Mouse (Mus musculus) bone marrow, adult 2 months (tissue): Measurements from ENCODE around the gene Pdcd4. TPM values are rescaled to one million over a fixed set of nuclear protein-coding genes. Genes with fewer than 3 reads are reported as not detected.
A peak's percentile ranks its signal among the peaks of the same experiment; 100 is the strongest.

Experiments used
- H3K27ac ChIP-seq: fragments of 200-500 bp; 2 replicates; pipeline ENCODE4 v1.5.1; 2012; ENCODE audit warnings: low read depth, mild to moderate bottlenecking, control low read depth, inconsistent platforms, low read length; ENCODE audit not compliant: control insufficient read depth, poor library complexity, insufficient read depth
- H3K4me1 ChIP-seq: fragments of 200-500 bp; 2 replicates; pipeline ENCODE4 v1.6.1; 2011; ENCODE audit warnings: low read length; ENCODE audit not compliant: control insufficient read depth, insufficient read depth
- H3K4me3 ChIP-seq: fragments of 200-500 bp; replicated peaks from 2 replicates; pipeline ENCODE3; 2011; ENCODE audit warnings: mild to moderate bottlenecking, low read depth, low read length, control low read depth; ENCODE audit not compliant: control insufficient read depth
- CTCF ChIP-seq: fragments of 200-500 bp; IDR thresholded peaks from 2 replicates; pipeline ENCODE4 v1.5.1; 2011; ENCODE audit warnings: low read length, control low read depth; ENCODE audit not compliant: control insufficient read depth, insufficient read depth
- POLR2A ChIP-seq: fragments of 200-500 bp; IDR thresholded peaks from 2 replicates; pipeline ENCODE4 v1.6.1; 2011; ENCODE audit warnings: low read depth, mild to moderate bottlenecking, control low read depth, low read length, borderline replicate concordance; ENCODE audit not compliant: control insufficient read depth
- WGBS: fragments of 180-500 bp; shearing (Covaris S2); methylation state at CpG from one replicate; pipeline ENCODE4 v1.1.7; 2018; 5-methylcytosine and 5-hydroxymethylcytosine counted together
- polyA plus RNA-seq: library from polyadenylated mRNA; stranded (reverse); fragments of >200 nt; gene quantifications from 2 replicates; pipeline ENCODE4 v1.2.4, GENCODE M21; 2011; ENCODE audit warnings: low replicate concordance; ENCODE audit not compliant: missing spikeins, insufficient read depth, insufficient read length

Pdcd4 gene
- 47.8 and 49.6 TPM in 2 replicates for polyA plus RNA-seq

DNA sequence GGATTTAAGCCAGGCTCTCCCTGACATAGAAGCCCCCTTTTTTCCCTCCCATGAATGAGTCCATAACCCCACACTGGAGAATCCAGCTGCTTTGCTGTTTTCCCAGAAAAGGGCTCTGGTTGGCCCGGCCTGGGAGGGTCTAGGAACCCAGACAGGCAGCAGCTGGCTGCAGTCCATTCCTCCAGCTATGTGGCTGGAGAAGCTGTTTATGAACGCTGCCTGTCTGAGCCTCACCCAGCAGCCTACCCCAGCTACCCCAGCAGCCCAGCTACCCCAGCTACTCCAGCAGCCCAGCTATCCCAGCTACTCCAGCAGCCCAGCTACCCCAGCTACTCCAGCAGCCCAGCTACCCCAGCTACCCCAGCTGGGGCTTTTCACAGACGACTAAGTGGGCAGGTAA, at the start of gene Pdcd4:
Gene Pdcd4, plus strand, starts transcription at position 171 of the 400 bp plus-strand sequence.
- Histone ChIP-seq H3K4me3 (no peak within 1 kb of the TSS), H3K27ac (peak within 1 kb of the TSS; percentile 90), H3K4me1 (peaks cover 13% of the 10 kb centered on the region)
- WGBS: 40% methylated on average over 3 of the region's 3 CpGs
- TF ChIP-seq POLR2A: no peak
- TF ChIP-seq CTCF: no peak

DNA sequence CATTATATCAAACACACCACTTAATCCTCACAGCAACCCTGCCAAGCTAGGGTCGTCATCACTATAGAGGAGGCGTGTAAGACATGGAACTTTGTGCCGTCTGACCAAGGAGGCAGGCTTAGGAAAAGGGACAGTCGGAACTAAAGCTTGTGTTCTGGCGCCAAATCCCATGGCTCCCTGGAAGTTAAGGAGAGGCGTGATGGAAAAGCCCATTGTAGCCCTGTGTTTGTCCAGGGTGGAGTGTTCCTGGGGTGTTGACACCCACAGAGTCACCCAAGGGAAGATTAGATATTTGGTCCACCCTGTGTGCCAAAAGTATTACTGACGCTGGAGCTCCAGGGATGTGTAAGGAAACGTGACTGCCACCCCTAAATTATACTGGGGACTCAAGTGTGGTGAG, 48.1 kb upstream of the Pdcd4 start:
- H3K27ac ChIP-seq: no peak overlapping the region
- TF ChIP-seq POLR2A (no peak), CTCF (no peak)
- H3K4me3 ChIP-seq: no peak overlapping the region
- 89% methylated on average over 8 of the region's 8 CpGs for WGBS
- H3K4me1 ChIP-seq: no peaks in the 10 kb centered on the region

DNA sequence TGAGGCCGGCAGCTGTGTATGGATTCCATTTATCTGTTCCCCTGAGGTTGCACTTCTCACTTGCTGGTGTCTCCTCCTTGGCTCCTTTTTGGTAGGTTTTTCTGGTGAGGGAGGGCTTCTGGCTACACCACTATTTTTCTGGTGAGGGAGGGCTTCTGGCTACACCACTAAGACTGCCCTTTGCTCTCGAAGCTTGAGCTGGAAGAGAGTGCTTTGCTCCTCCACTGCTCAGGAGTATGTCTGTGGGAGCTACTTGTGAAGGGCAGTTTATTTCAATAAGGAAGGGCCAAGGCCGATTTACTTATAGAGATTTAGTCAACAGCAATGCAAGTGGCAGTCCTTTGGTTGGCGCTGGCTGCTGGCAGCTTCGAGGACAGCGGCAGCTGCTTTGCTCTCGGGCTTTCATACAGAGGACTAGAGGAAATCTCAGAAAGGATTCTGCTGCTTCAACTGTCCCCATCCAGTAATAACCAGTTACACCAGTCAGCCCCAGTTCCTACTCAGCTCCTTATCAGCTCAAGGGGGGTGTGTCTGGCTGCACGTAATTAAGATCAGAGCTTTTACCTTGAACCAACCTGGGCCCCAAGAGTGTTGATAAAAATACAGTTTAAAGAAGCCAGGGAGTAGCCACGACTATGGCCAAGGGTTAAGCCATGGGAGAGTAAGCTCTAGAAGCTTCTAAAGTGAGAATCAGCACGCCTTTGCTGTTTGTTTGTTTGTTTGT, 43.6 kb upstream of the Pdcd4 start:
- no peak overlapping the region for H3K27ac ChIP-seq
- WGBS: 80% methylated on average over 10 of the region's 10 CpGs
- no peak overlapping the region for H3K4me3 ChIP-seq
- TF ChIP-seq CTCF (no peak), POLR2A (no peak)
- no peaks in the 10 kb centered on the region for H3K4me1 ChIP-seq

DNA sequence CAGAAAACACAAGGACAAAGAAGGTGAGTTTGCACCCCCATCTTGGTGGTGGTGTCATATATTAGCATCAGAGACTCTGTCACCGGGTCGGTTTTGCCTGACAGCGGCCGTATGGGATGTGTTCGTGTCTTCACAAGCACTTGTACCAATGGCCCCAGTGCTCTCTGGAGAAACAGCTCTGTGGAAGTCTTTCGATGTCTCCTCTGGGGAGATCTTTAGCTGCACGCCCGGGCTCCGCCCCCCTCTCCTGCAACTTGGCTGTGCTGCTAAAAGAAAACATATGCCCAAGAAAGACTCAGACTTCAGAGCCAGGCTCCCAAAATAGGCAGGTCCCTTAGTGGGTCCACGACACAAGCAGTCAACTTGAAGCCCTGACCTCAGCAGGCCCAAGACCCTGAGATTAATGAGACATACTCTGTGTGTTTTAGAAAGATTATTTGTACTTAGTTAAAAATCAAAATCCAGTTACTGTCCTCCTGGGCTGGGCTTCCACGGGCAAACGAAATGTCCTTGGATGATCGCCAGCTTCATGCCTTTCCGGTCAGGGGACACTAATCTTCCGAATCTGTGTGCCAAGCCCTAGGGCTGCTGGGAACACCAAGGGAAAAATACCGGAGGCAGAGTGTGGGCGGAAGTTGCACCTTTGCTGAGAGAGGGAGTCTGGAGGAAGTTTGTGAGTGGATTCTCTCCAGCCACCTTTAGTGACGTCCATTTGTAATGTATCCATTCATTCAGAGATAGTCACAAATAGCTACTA, 41.7 kb upstream of the Pdcd4 start:
- no peak for TF ChIP-seq POLR2A
- no peak for TF ChIP-seq CTCF
- WGBS: 77% methylated on average over 18 of the region's 18 CpGs
- no peak overlapping the region for H3K27ac ChIP-seq
- H3K4me1 ChIP-seq: no peaks in the 10 kb centered on the region
- H3K4me3 ChIP-seq: no peak overlapping the region

DNA sequence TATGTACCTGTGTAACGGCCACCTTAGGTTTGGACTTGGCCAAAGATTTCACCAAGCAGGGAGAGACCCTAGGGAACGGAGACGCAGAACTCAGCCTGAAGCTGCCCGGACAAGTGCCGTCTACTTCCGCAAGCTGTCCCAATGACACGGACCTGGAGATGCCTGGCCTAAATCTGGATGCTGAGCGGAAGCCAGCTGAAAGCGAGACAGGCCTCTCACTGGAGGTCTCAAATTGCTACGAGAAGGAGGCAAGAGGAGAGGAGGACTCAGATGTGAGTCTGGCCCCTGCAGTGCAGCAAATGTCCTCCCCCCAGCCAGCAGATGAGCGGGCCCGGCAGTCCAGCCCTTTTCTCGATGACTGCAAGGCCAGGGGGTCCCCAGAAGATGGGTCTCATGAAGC, 40.7 kb upstream of the Pdcd4 start:
- TF ChIP-seq POLR2A (no peak), CTCF (no peak)
- 91% methylated on average over 13 of the region's 13 CpGs for WGBS
- no peak overlapping the region for H3K27ac ChIP-seq
- no peak overlapping the region for H3K4me3 ChIP-seq
- H3K4me1 ChIP-seq: no peaks in the 10 kb centered on the region

DNA sequence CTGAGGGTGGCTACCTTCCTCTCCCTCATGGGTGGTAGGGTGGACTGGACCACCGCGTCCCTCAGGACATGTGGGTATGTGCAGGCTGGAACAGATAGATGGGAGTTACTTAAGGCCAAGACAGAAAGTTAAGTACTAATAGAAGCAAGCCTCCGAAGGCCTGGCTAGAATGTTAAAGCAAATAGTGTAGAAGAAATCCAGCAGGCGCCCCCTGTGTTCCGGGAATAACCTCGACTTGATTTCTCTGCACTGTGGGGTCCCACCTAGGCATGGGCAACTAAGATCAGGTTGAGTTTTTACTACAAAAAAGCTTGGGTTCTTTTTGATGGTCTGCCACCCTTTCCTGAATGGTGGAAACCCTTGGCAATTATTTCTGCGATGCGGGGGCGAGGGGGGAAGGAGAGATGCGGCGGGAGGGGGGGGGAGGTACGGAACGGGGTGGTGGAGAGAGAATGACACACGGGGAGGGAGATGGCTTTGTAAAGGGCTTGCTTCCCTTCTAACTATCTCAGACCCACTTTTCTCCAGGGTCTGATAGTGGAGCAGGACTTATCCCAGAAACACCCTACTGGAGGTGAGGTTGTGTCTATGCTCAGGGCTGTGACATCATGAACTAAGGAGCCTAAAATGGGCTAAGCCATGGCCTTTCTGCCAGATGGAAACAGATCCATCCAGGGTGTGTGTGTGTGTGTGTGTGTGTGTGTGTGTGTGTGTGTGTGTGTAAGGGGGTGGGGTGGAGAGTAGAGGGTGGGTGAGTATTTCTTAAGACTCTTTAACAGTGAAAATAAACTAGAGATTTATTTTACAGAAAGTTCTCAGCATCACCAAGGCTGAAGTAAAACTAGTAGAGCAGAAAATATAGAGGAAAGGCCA, 40.0 kb upstream of the Pdcd4 start:
- WGBS: 85% methylated on average over 14 of the region's 14 CpGs
- no peak for TF ChIP-seq POLR2A
- TF ChIP-seq CTCF: no peak
- no peaks in the 10 kb centered on the region for H3K4me1 ChIP-seq
- no peak overlapping the region for H3K27ac ChIP-seq
- H3K4me3 ChIP-seq: no peak overlapping the region

DNA sequence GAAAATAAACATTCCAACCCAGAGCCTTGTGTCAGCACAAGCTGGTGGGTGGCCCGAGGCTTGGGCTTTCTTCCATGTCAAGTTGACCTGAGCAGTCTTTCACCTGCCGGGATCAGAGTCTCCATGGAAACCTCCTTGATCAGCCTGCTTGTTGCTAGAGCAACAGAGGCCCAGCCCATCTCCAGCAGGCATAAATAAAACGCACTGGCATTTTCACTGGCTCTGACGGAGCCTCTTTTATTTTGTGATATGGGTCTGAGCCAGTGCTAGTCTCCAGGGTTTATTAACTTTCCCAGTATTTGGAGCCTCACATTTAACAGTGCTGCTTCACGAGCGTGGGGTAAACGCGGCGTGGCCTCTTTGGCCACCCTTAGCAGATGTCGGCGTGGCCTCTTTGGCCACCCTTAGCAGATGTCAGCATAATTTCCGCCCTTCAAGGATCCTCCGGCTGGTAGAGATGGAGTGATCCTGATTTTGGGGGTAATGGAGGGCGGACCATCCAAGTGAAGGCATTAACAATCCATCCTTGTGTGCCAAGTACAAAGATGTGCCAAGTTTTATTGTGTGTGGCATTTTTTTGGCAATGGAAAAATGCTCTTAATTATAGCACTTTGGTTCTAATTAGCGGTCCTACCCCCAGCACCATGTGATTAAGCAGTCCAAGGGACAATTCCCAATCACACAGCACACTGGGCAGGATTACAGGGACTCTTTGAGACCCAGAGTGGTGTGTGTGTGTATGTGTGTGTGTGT, 39.2 kb upstream of the Pdcd4 start:
- TF ChIP-seq CTCF (no peak), POLR2A (no peak)
- Histone ChIP-seq H3K27ac (no peak overlapping the region), H3K4me1 (no peaks in the 10 kb centered on the region), H3K4me3 (no peak overlapping the region)
- 82% methylated on average over 15 of the region's 15 CpGs for WGBS

DNA sequence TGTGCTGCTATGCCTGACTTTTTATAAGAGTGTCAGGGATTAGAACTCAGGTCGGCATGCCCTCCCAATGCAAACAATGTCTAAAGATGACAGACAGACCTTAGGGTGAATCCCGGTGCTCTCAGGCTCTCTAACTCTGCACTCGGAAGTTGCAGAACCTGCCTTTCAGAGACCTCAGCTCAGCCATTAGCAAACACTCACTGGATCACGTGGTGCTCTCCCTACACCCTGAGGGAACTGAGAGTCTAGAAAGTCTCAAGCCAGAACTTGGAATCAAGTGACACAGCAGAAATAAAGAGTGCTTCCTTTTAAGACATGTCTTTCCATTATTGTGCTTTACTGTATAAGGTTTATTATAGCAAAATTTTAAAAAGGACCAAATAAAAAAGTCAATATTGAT, 37.1 kb upstream of the Pdcd4 start:
- H3K4me3 ChIP-seq: no peak overlapping the region
- 55% methylated on average over 4 of the region's 4 CpGs for WGBS
- TF ChIP-seq POLR2A: no peak
- TF ChIP-seq CTCF: no peak
- H3K4me1 ChIP-seq: no peaks in the 10 kb centered on the region
- no peak overlapping the region for H3K27ac ChIP-seq
